Mouse (Mus musculus): ENCODE results near the gene Gm20388. TPM values are rescaled to one million over a fixed set of nuclear protein-coding genes. Genes with fewer than 3 reads are reported as not detected.

The Gm20388 gene
- total RNA-seq, 1 experiment = 27.0 TPM

GRCm38 (mm10) chr8:121850436-121850820 lies 1939.8 kb downstream of the Gm20388 start:
- peak overlapping the region; percentile 26 to 43; a peak in 3 of 4 replicates for H3K4me3 ChIP-seq (ENCODE audit: insufficient read depth in 1 of 2, low read depth in 1 of 2, low read length in 2 of 2, poor library complexity in 1 of 2, severe bottlenecking in 1 of 2)
- peaks cover 7 to 15% of the 10 kb centered on the region in 2 experiments; a peak in 3 of 4 replicates for H3K4me1 ChIP-seq (ENCODE audit: control insufficient read depth in 2 of 2, insufficient read depth in 2 of 2, low read length in 2 of 2, poor library complexity in 1 of 2)
- TF ChIP-seq MAFK (IDR thresholded peaks at IDR 0.05; ENCODE audit: insufficient read depth, low read depth, low read length) (no peak), ZC3H11A (IDR thresholded peaks at IDR 0.05; ENCODE audit: borderline replicate concordance, low read depth, low read length) (no peak), CHD2 (IDR thresholded peaks at IDR 0.05; ENCODE audit: low read depth, low read length) (no peak), HCFC1 (IDR thresholded peaks at IDR 0.05; ENCODE audit: borderline replicate concordance, insufficient read depth, low read length) (no peak), ZNF384 (IDR thresholded peaks at IDR 0.05; ENCODE audit: low read depth, low read length) (0 out of 2 replicates have a peak, but pooled peaks have one; percentile 2)
- peak overlapping the region; percentile 61; the same call in 1 of the 2 replicates for H3K27ac ChIP-seq (ENCODE audit: insufficient read depth, low read depth, low read length, poor library complexity, severe bottlenecking)
- DNase-seq (ENCODE audit: low read depth, low spot score) = no peak
- no peaks in the 10 kb centered on the region for H3K9me3 ChIP-seq (ENCODE audit: control insufficient read depth, insufficient read depth, low read depth, low read length)
- peak overlapping the region; percentile 78 for H3K9ac ChIP-seq (ENCODE audit: insufficient read depth, low read depth, low read length, poor library complexity, severe bottlenecking)
- H3K36me3 ChIP-seq (ENCODE audit: control insufficient read depth, insufficient read depth, low read length, poor library complexity, severe bottlenecking) = no peaks in the 10 kb centered on the region
- in situ Hi-C loops (cut with MboI; ENCODE audit: low sequenced_read_pairs in 2 of 2, unreplicated experiment in 2 of 2) = loop anchor here in 1 of 2 experiments (10.0 kb wide), 1 partner anchor 64 kb away; no protein-coding TSS in a partner anchor

GRCm38 (mm10) chr8:121850821-121851470 lies 1940.3 kb downstream of the Gm20388 start:
- H3K9me3 ChIP-seq (ENCODE audit: control insufficient read depth, insufficient read depth, low read depth, low read length) = no peaks in the 10 kb centered on the region
- no peaks in the 10 kb centered on the region for H3K36me3 ChIP-seq (ENCODE audit: control insufficient read depth, insufficient read depth, low read length, poor library complexity, severe bottlenecking)
- H3K9ac ChIP-seq (ENCODE audit: insufficient read depth, low read depth, low read length, poor library complexity, severe bottlenecking) = peak overlapping the region; percentile 78
- peak overlapping the region; percentile 71; the same call in 1 of the 2 replicates for H3K27ac ChIP-seq (ENCODE audit: insufficient read depth, low read depth, low read length, poor library complexity, severe bottlenecking)
- peaks cover 7 to 15% of the 10 kb centered on the region in 2 experiments; a peak in 3 of 4 replicates for H3K4me1 ChIP-seq (ENCODE audit: control insufficient read depth in 2 of 2, insufficient read depth in 2 of 2, low read length in 2 of 2, poor library complexity in 1 of 2)
- peak overlapping the region; percentile 26 to 43; a peak in 3 of 4 replicates for H3K4me3 ChIP-seq (ENCODE audit: insufficient read depth in 1 of 2, low read depth in 1 of 2, low read length in 2 of 2, poor library complexity in 1 of 2, severe bottlenecking in 1 of 2)
- in situ Hi-C loops (cut with MboI; ENCODE audit: low sequenced_read_pairs in 2 of 2, unreplicated experiment in 2 of 2) = loop anchor here in 1 of 2 experiments (10.0 kb wide), 1 partner anchor 64 kb away; no protein-coding TSS in a partner anchor
- TF ChIP-seq MAFK (IDR thresholded peaks at IDR 0.05; ENCODE audit: insufficient read depth, low read depth, low read length) (no peak), ZC3H11A (IDR thresholded peaks at IDR 0.05; ENCODE audit: borderline replicate concordance, low read depth, low read length) (0 out of 2 replicates have a peak, but pooled peaks have one; percentile 8), HCFC1 (IDR thresholded peaks at IDR 0.05; ENCODE audit: borderline replicate concordance, insufficient read depth, low read length) (peak; percentile 53; the same call in 1 of the 2 replicates), ZNF384 (IDR thresholded peaks at IDR 0.05; ENCODE audit: low read depth, low read length) (no peak), CHD2 (IDR thresholded peaks at IDR 0.05; ENCODE audit: low read depth, low read length) (no peak)
- DNase-seq (ENCODE audit: low read depth, low spot score) = peak; percentile 99

- TF ChIP-seq ZC3H11A (IDR thresholded peaks at IDR 0.05; ENCODE audit: borderline replicate concordance, low read depth, low read length) (no peak), HCFC1 (IDR thresholded peaks at IDR 0.05; ENCODE audit: borderline replicate concordance, insufficient read depth, low read length) (no peak), MAFK (IDR thresholded peaks at IDR 0.05; ENCODE audit: insufficient read depth, low read depth, low read length) (no peak), CHD2 (IDR thresholded peaks at IDR 0.05; ENCODE audit: low read depth, low read length) (no peak), ZNF384 (IDR thresholded peaks at IDR 0.05; ENCODE audit: low read depth, low read length) (no peak)
- H3K9me3 ChIP-seq (ENCODE audit: control insufficient read depth, insufficient read depth, low read depth, low read length) = no peaks in the 10 kb centered on the region
- H3K36me3 ChIP-seq (ENCODE audit: control insufficient read depth, insufficient read depth, low read length, poor library complexity, severe bottlenecking) = no peaks in the 10 kb centered on the region
- in situ Hi-C loops (cut with MboI; ENCODE audit: low sequenced_read_pairs in 2 of 2, unreplicated experiment in 2 of 2) = loop anchor here in 1 of 2 experiments (10.0 kb wide), 1 partner anchor 63 kb away; no protein-coding TSS in a partner anchor
- no peak overlapping the region for H3K4me3 ChIP-seq (ENCODE audit: insufficient read depth in 1 of 2, low read depth in 1 of 2, low read length in 2 of 2, poor library complexity in 1 of 2, severe bottlenecking in 1 of 2)
- H3K27ac ChIP-seq (ENCODE audit: insufficient read depth, low read depth, low read length, poor library complexity, severe bottlenecking) = 0 out of 2 replicates have a peak overlapping the region, but pooled peaks have one; percentile 71
- peak overlapping the region; percentile 69 for H3K9ac ChIP-seq (ENCODE audit: insufficient read depth, low read depth, low read length, poor library complexity, severe bottlenecking)
- DNase-seq (ENCODE audit: low read depth, low spot score) = no peak
- H3K4me1 ChIP-seq (ENCODE audit: control insufficient read depth in 2 of 2, insufficient read depth in 2 of 2, low read length in 2 of 2, poor library complexity in 1 of 2) = peaks cover 7 to 15% of the 10 kb centered on the region in 2 experiments; a peak in 3 of 4 replicates
Measured at GRCm38 (mm10) chr8:121851716-121852115, 1941.1 kb downstream of the Gm20388 start.

- TF ChIP-seq CHD2 (IDR thresholded peaks at IDR 0.05; ENCODE audit: low read depth, low read length) = no peak
- TF ChIP-seq HCFC1 (IDR thresholded peaks at IDR 0.05; ENCODE audit: borderline replicate concordance, insufficient read depth, low read length) = no peak
- TF ChIP-seq MAFK (IDR thresholded peaks at IDR 0.05; ENCODE audit: insufficient read depth, low read depth, low read length) = no peak
- TF ChIP-seq ZC3H11A (IDR thresholded peaks at IDR 0.05; ENCODE audit: borderline replicate concordance, low read depth, low read length) = no peak
- TF ChIP-seq ZNF384 (IDR thresholded peaks at IDR 0.05; ENCODE audit: low read depth, low read length) = no peak
- no peaks in the 10 kb centered on the region for H3K36me3 ChIP-seq (ENCODE audit: control insufficient read depth, insufficient read depth, low read length, poor library complexity, severe bottlenecking)
- no peak for DNase-seq (ENCODE audit: low read depth, low spot score)
- in situ Hi-C loops (cut with MboI; ENCODE audit: low sequenced_read_pairs in 2 of 2, unreplicated experiment in 2 of 2) = loop anchor here in 1 of 2 experiments (10.0 kb wide), 1 partner anchor 62 kb away; no protein-coding TSS in a partner anchor
- no peaks in the 10 kb centered on the region for H3K9me3 ChIP-seq (ENCODE audit: control insufficient read depth, insufficient read depth, low read depth, low read length)
- H3K4me3 ChIP-seq (ENCODE audit: insufficient read depth in 1 of 2, low read depth in 1 of 2, low read length in 2 of 2, poor library complexity in 1 of 2, severe bottlenecking in 1 of 2) = no peak overlapping the region
- H3K9ac ChIP-seq (ENCODE audit: insufficient read depth, low read depth, low read length, poor library complexity, severe bottlenecking) = no peak overlapping the region
- no peak overlapping the region for H3K27ac ChIP-seq (ENCODE audit: insufficient read depth, low read depth, low read length, poor library complexity, severe bottlenecking)
- peaks cover 7 to 15% of the 10 kb centered on the region in 2 experiments; a peak in 3 of 4 replicates for H3K4me1 ChIP-seq (ENCODE audit: control insufficient read depth in 2 of 2, insufficient read depth in 2 of 2, low read length in 2 of 2, poor library complexity in 1 of 2)
Measured at GRCm38 (mm10) chr8:121852464-121852863, 1941.8 kb downstream of the Gm20388 start.
